Mouse (Mus musculus) E14TG2a.4 (cell line): ENCODE results near the gene Macrod2.

Experiments
- CTCF ChIP-seq: conservative IDR thresholded peaks from 2 replicates; pipeline ENCODE4 v1.5.1; 2014; ENCODE audit warnings: low read length
- NANOG ChIP-seq: IDR thresholded peaks from 2 replicates; pipeline ENCODE4 v1.6.1; 2014; ENCODE audit warnings: borderline replicate concordance, low read length, mixed read lengths
- POU5F1 ChIP-seq: IDR thresholded peaks from 2 replicates; pipeline ENCODE4 v1.6.1; 2014; ENCODE audit warnings: low read length, borderline replicate concordance

GRCm38 (mm10) chr2:142261046-142261445, 1865.9 kb downstream of the Macrod2 start:
- TF ChIP-seq CTCF (no peak), NANOG (no peak), POU5F1 (no peak)
